Mouse (Mus musculus) kidney, embryonic 14.5 days (tissue): Measurements from ENCODE around the gene Mkrn1. TPM values are rescaled to one million over a fixed set of nuclear protein-coding genes. Genes with fewer than 3 reads are reported as not detected.
"Not testable (repeated sequence)": the region's sequence is repeated elsewhere in the genome, so short reads cannot be mapped to it uniquely, and the experiment has no call there.

Experiments
- ATAC-seq: fragments of 200-750 bp; cut with Nextera tagmentation; 2 replicates; pipeline ENCODE4 v1.8.0; 2017; ENCODE audit warnings: moderate number of reproducible peaks, mild to moderate bottlenecking, moderate TSS enrichment, moderate library complexity; ENCODE audit not compliant: low FRiP score, low TSS enrichment
- H3K27ac ChIP-seq: fragments of 300-500 bp; sonication (generic); 2 replicates; pipeline ENCODE4 v1.5.1; 2014; ENCODE audit warnings: low read depth, mild to moderate bottlenecking, low read length, moderate library complexity, mixed read lengths
- H3K27me3 ChIP-seq: fragments of 300-500 bp; sonication (generic); 2 replicates; pipeline ENCODE4 v1.6.1; 2014; ENCODE audit warnings: mild to moderate bottlenecking, low read length; ENCODE audit not compliant: control insufficient read depth, insufficient read depth
- H3K36me3 ChIP-seq: fragments of 300-500 bp; sonication (generic); 2 replicates; pipeline ENCODE4 v1.6.1; 2014; ENCODE audit warnings: low read length, mixed read lengths; ENCODE audit not compliant: control insufficient read depth, insufficient read depth
- H3K4me1 ChIP-seq: fragments of 300-500 bp; sonication (generic); 2 replicates; pipeline ENCODE4 v1.6.1; 2014; ENCODE audit warnings: low read length, mixed read lengths; ENCODE audit not compliant: control insufficient read depth, insufficient read depth
- H3K4me2 ChIP-seq: fragments of 300-500 bp; sonication (generic); replicated peaks from 2 replicates; pipeline ENCODE4 v1.6.1; 2014; ENCODE audit warnings: low read depth, mild to moderate bottlenecking, low read length
- H3K4me3 ChIP-seq: fragments of 300-500 bp; sonication (generic); 2 replicates; pipeline ENCODE4 v1.5.1; 2014; ENCODE audit warnings: mild to moderate bottlenecking, low read length
- H3K9ac ChIP-seq: fragments of 300-500 bp; sonication (generic); 2 replicates; pipeline ENCODE4 v1.6.1; 2014; ENCODE audit warnings: low read depth, mild to moderate bottlenecking, low read length, moderate library complexity
- H3K9me3 ChIP-seq: fragments of 300-500 bp; sonication (generic); 2 replicates; pipeline ENCODE4 v1.6.1; 2016; ENCODE audit warnings: low read length; ENCODE audit not compliant: control insufficient read depth
- WGBS: fragments of 180-500 bp; shearing (Covaris S2); extraction: QIAGEN DNeasy Blood & Tissue Kit; methylation state at CpG from one replicate; pipeline ENCODE4 v1.1.7; 2014; 5-methylcytosine and 5-hydroxymethylcytosine counted together
- polyA plus RNA-seq: library from polyadenylated mRNA; unstranded; fragments of >200 nt; fragmentation: Nextera tagmentation; extraction: Ambion mirVana; gene quantifications from 2 replicates; pipeline ENCODE4 v1.2.1, GENCODE M21; 2014

Mkrn1 gene
- polyA plus RNA-seq, 1 experiment from 2014 or later = 65.2 TPM

DNA sequence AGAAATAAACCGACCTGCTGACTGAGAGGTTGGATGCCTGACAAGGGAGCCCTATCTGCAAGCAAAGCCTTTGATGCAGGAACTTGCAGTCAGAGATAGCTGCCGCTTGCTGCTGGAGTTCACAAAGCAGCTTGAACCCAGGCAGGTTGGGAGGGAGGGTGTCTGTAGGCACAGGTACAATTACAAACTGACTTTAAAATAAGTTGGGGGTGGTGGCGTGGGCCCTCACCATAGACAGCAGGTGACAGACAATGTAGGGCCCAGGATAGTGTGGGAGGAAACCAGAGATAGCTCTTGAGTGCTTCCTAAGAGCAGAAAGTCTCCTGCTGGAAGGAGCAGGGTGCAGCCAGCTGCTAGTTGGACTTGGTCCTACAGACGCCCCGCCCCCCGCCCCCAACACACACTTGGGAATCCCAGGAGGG lies 2.9 kb upstream of the Mkrn1 start:
- Histone ChIP-seq H3K9me3 (no peaks in the 10 kb centered on the region), H3K4me3 (no peak overlapping the region), H3K9ac (no peak overlapping the region), H3K4me1 (0 out of 2 replicates have a peak, but pooled peaks cover 4% of the 10 kb centered on the region), H3K27ac (no peak overlapping the region), H3K36me3 (no peaks in the 10 kb centered on the region), H3K4me2 (no peak overlapping the region), H3K27me3 (no peaks in the 10 kb centered on the region; the same call in 1 of the 2 replicates)
- 56% methylated on average over 6 of the region's 6 CpGs for WGBS
- ATAC-seq = no peak

DNA sequence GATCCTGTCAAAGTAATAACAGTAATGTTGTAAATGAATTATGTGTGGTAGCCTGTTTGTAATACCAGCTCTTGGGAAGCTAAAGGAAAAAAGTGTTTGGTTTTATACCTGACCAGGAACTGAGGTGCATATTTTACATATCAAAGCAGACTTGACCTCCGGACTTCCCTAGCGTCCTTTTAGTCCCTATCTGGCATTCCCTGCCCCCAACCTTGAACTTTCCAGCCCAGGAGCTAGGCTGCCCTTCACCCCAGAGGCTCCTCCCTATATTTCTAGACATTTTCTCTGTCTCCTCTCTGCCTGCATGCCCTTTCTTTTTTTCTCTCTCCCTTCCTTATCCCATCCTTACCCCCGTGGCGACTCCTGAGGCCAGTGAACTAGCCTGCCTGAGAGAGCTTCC lies 605 bp upstream of the Mkrn1 start:
- Histone ChIP-seq H3K9me3 (no peaks in the 10 kb centered on the region), H3K27me3 (peaks cover 3% of the 10 kb centered on the region; the same call in 1 of the 2 replicates), H3K4me1 (0 out of 2 replicates have a peak, but pooled peaks cover 4% of the 10 kb centered on the region), H3K36me3 (no peaks in the 10 kb centered on the region), H3K9ac (no peak overlapping the region), H3K27ac (no peak overlapping the region), H3K4me2 (no peak overlapping the region), H3K4me3 (peak overlapping the region; percentile 97; the same call in 1 of the 2 replicates)
- no peak for ATAC-seq
- 44% methylated on average over 4 of the region's 4 CpGs for WGBS

GRCm38 (mm10) chr6:39419386-39419850 lies 844 bp downstream of the Mkrn1 start:
- Histone ChIP-seq H3K27me3 (peaks cover 3% of the 10 kb centered on the region; the same call in 1 of the 2 replicates), H3K9ac (peak overlapping the region; percentile 78), H3K4me3 (peak overlapping the region; percentile 97), H3K36me3 (no peaks in the 10 kb centered on the region), H3K4me1 (0 out of 2 replicates have a peak, but pooled peaks cover 4% of the 10 kb centered on the region), H3K27ac (no peak overlapping the region), H3K4me2 (peak overlapping the region; percentile 68), H3K9me3 (no peaks in the 10 kb centered on the region)
- 1% methylated on average over 43 of the region's 43 CpGs for WGBS
- ATAC-seq = 0 out of 2 replicates have a peak, but pooled peaks have one; percentile 8

DNA sequence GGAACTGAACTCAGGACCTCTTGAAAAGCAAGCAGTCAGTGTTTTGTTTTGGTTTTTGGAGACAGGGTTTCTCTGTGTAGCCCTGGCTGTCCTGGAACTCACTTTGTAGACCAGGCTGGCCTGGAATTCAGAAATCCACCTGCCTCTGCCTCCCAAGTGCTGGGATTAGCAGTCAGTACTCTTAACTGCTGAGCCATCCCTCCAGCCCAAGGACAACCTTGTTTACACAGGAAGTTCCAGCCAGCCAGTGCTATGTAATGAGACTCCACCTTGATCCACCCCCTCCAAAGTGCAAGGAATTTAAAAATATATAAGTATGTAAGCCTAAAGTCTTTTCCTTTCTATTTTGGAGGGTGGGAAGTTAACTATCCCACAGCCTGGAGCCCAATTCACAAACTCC lies 3.6 kb downstream of the Mkrn1 start:
- not testable (repeated sequence) for H3K9ac ChIP-seq, H3K4me1 ChIP-seq, H3K36me3 ChIP-seq, H3K4me2 ChIP-seq, H3K4me3 ChIP-seq, H3K9me3 ChIP-seq, H3K27me3 ChIP-seq, H3K27ac ChIP-seq, ATAC-seq

DNA sequence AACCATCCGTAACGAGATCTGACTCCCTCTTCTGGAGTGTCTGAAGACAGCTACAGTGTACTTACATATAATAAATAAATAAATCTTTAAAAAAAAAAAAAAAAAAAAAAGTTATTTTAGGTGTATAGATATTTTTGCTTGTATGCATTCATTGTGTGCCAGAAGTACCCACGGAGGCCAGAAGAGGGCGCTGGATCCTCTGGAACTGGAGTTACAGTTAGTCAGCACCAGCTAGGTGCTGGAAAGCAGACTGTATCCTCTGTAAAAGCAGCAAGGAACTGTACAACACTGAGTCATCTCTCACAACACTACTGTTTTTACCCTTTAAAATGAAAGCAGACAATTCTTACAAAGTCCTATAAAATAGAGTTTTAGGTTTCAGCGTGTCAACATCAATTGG lies 4.5 kb downstream of the Mkrn1 start:
- H3K9me3 ChIP-seq = no peaks in the 10 kb centered on the region
- ATAC-seq = no peak
- H3K27me3 ChIP-seq = peaks cover 3% of the 10 kb centered on the region; the same call in 1 of the 2 replicates
- H3K4me2 ChIP-seq = no peak overlapping the region
- H3K4me1 ChIP-seq = 0 out of 2 replicates have a peak, but pooled peaks cover 4% of the 10 kb centered on the region
- H3K4me3 ChIP-seq = no peak overlapping the region
- no peak overlapping the region for H3K9ac ChIP-seq
- no peak overlapping the region for H3K27ac ChIP-seq
- H3K36me3 ChIP-seq = no peaks in the 10 kb centered on the region
- 54% methylated on average over 3 of the region's 5 CpGs for WGBS

DNA sequence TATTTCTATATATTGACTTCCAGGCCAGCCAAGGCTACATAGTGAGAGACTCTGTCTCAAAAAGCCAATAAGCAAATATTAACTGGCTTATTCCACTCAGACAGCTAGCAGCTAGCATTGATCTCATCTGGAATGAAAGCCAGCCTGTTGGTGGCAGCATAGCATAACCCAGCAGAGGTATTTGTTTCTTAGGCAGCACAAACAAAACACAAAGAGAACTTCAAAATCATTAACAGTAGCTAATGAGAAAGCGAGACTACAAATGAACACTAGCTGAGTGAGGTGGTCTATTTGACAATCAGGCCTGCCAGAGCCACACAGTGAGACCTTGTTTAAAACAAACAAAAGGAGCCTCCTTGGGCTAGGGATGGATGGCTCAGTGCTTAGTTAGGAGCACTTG lies 6.2 kb downstream of the Mkrn1 start:
- no peak overlapping the region for H3K4me3 ChIP-seq
- H3K27ac ChIP-seq = no peak overlapping the region
- H3K36me3 ChIP-seq = no peaks in the 10 kb centered on the region
- 0 out of 2 replicates have a peak, but pooled peaks cover 3% of the 10 kb centered on the region for H3K4me1 ChIP-seq
- 89% methylated on average over 1 of the region's 1 CpGs for WGBS
- no peak overlapping the region for H3K4me2 ChIP-seq
- ATAC-seq = no peak
- peaks cover 3% of the 10 kb centered on the region; the same call in 1 of the 2 replicates for H3K27me3 ChIP-seq
- H3K9ac ChIP-seq = no peak overlapping the region
- no peaks in the 10 kb centered on the region for H3K9me3 ChIP-seq

GRCm38 (mm10) chr6:39406480-39406879 lies 13.8 kb downstream of the Mkrn1 start:
- Histone ChIP-seq H3K9me3 (no peaks in the 10 kb centered on the region), H3K27ac (no peak overlapping the region), H3K4me3 (no peak overlapping the region), H3K4me2 (no peak overlapping the region), H3K9ac (no peak overlapping the region), H3K4me1 (no peaks in the 10 kb centered on the region), H3K36me3 (peaks cover 16% of the 10 kb centered on the region), H3K27me3 (no peaks in the 10 kb centered on the region)
- no peak for ATAC-seq
- WGBS = 93% methylated on average over 5 of the region's 5 CpGs

- Histone ChIP-seq H3K4me2 (no peak overlapping the region), H3K4me3 (no peak overlapping the region), H3K9me3 (no peaks in the 10 kb centered on the region), H3K27me3 (no peaks in the 10 kb centered on the region), H3K27ac (no peak overlapping the region), H3K4me1 (no peaks in the 10 kb centered on the region), H3K36me3 (peaks cover 28% of the 10 kb centered on the region), H3K9ac (no peak overlapping the region)
- WGBS = 57% methylated on average over 2 of the region's 2 CpGs
- ATAC-seq = no peak
Observed at GRCm38 (mm10) chr6:39403136-39403535, 17.1 kb downstream of the Mkrn1 start.

DNA sequence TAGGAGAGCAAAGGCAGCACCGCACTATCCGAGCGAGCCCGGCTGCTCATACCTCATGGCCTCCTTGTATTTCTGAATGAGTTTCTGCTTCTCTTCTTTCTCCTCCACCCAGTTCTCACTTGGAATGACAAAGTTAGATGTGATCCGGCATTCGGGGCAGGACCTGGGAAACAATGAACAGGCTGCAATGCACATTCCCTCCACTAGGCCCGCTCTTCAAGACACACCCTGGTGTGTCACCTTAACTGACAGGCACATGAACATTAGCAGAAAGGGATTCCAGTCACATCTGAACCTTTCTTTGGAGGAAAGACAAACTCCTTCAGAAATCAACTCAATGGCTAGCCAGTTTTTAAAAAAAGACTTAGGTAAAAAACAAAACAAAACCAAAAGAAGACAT lies 19.9 kb downstream of the Mkrn1 start:
- peaks cover 26% of the 10 kb centered on the region for H3K36me3 ChIP-seq
- ATAC-seq = no peak

More for the DNA sequence above, 19.9 kb downstream of the Mkrn1 start:
- Histone ChIP-seq H3K27ac (no peak overlapping the region), H3K9me3 (no peaks in the 10 kb centered on the region), H3K27me3 (no peaks in the 10 kb centered on the region), H3K4me3 (no peak overlapping the region), H3K9ac (no peak overlapping the region), H3K4me2 (no peak overlapping the region), H3K4me1 (peaks cover 4% of the 10 kb centered on the region; the same call in 1 of the 2 replicates)
- WGBS = 77% methylated on average over 7 of the region's 7 CpGs
